Mouse (Mus musculus) lung, adult 2 months (tissue): ENCODE measurements around the gene Cct5.

Experiments
- CTCF ChIP-seq: fragments of 200-500 bp; IDR thresholded peaks from 2 replicates; pipeline ENCODE4 v1.5.1; 2011; ENCODE audit warnings: mild to moderate bottlenecking, low read length, control low read depth; ENCODE audit not compliant: insufficient read depth
- POLR2A ChIP-seq: fragments of 200-500 bp; IDR thresholded peaks from 2 replicates; pipeline ENCODE4 v1.6.1; 2011; ENCODE audit warnings: low read depth, mild to moderate bottlenecking, control low read depth, low read length, borderline replicate concordance; ENCODE audit errors: extremely low read depth

DNA sequence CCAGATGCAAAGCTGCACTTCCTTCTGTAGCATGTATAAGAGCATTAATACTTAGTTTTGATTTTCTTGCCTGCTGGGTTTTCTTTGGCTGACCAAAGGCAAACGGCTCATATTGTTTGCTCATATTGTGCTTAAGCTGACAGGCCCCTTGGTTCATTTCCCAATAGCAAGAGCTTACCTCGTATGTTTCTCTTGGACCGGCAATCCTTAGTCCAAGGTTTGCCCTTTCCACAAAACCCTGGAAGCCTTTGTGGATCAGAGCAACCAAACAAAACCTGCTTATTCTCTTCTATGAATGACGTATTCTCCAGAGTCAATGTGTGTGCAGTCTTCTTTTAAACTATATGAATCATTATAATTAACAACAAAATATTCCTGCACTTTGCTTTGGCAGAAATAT, 51.2 kb downstream of the Cct5 start:
- no peak for TF ChIP-seq CTCF
- no peak for TF ChIP-seq POLR2A
